Mouse (Mus musculus): ENCODE results near the gene Plxnb2.

- TF ChIP-seq CTCF (IDR thresholded peaks at IDR 0.05; ENCODE audit: low read depth) (no peak), EP300 (IDR thresholded peaks at IDR 0.05; ENCODE audit: low read depth) (no peak)
Measured at GRCm38 (mm10) chr15:89149271-89150040, 31.1 kb downstream of the Plxnb2 start, which contains the start of gene Mapk11.
